Mouse (Mus musculus): ENCODE results near the gene Ftl1. TPM values are rescaled to one million over a fixed set of nuclear protein-coding genes. Genes with fewer than 3 reads are reported as not detected.
"Not testable (repeated sequence)": the region's sequence is repeated elsewhere in the genome, so short reads cannot be mapped to it uniquely, and the experiment has no call there.

Gene Ftl1
- 1,430 and 1,622 TPM in 2 replicates for total RNA-seq (2015; ENCODE audit: low replicate concordance)
- 705 and 987 TPM in 2 replicates for total RNA-seq (2017; ENCODE audit: low replicate concordance)

- peak; percentile 85 for ATAC-seq (replicated peaks; ENCODE audit: low FRiP score, poor library complexity, severe bottlenecking)
Measured at GRCm38 (mm10) chr7:45459564-45460140, at the start of gene Ftl1. Gene Ftl1, minus strand, starts transcription at chr7:45459884.

GRCm38 (mm10) chr7:45509181-45509882 lies 49.6 kb upstream of the Ftl1 start:
- peak; percentile 54 for ATAC-seq (replicated peaks; ENCODE audit: low FRiP score, poor library complexity, severe bottlenecking)

DNA sequence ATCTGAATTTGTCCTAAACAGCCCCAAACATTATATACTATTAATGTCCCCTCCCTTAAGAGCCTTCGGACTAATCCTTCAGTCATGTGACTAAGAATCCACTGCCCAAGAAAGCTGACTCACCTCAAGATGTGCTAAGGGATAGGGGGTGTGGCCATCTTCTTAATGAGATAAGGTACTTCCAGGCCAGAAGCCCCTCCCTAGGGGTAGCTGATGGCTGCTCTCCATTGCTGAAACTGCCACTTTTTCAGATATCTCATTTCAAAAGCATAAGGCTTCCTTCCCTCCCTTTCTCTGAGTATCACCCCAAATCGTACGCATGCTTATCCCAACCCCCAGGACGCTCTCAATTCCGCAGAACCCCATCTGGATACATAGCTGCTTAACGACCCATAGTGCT lies 48.9 kb upstream of the Ftl1 start:
- peak; percentile 76 for ATAC-seq (replicated peaks; ENCODE audit: low FRiP score, poor library complexity, severe bottlenecking)

DNA sequence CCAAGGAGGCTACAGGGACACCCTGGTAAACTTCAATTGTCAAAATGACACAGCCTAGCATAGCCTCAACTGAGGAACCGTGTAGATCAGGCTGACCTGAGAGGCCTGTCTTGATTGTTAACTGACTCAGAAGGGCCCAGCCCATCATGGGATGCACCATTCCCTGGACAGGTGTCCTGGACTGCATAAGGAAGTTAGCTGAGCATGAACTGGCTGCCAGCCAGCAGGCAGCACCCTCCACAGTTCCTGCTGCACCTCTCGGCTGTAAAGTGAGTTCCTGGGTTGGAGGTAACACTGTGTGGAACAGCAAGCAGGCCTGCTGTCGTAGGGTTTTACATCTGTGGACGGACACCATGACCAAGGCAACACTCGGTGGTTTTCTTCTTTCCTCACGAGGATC lies 47.9 kb upstream of the Ftl1 start:
- ATAC-seq (replicated peaks; ENCODE audit: low FRiP score, poor library complexity, severe bottlenecking): no peak

DNA sequence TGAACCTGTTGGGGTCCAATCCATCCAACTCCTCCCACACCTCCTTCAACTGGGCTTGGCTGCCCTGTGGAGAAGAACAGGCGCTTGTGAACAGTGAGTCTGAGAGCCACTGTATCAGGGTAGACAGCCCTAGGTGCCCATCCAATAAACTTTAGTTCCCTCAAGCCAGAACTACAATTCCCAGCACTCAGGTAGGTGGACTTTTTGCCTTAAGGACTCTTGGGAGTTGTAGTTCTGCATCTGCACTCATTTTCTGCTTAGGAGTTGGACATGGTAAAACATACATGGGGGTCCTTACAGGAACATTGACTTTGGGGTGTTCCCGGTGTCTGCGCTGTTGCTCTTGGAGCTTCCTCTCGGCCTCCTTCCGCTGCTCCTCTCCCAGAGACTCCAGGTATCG lies 38.7 kb upstream of the Ftl1 start:
- ATAC-seq (replicated peaks; ENCODE audit: low FRiP score, poor library complexity, severe bottlenecking): no peak

GRCm38 (mm10) chr7:45494548-45494947 lies 34.9 kb upstream of the Ftl1 start:
- no peak for ATAC-seq (replicated peaks; ENCODE audit: low FRiP score, poor library complexity, severe bottlenecking)

GRCm38 (mm10) chr7:45492951-45493350 lies 33.3 kb upstream of the Ftl1 start:
- ATAC-seq (replicated peaks; ENCODE audit: low FRiP score, poor library complexity, severe bottlenecking): no peak

- no peak for ATAC-seq (replicated peaks; ENCODE audit: low FRiP score, poor library complexity, severe bottlenecking)
Measured at GRCm38 (mm10) chr7:45492225-45492844, 32.7 kb upstream of the Ftl1 start.

GRCm38 (mm10) chr7:45491264-45491663 lies 31.6 kb upstream of the Ftl1 start:
- 0 out of 2 replicates have a peak, but pooled peaks have one; percentile 26 for ATAC-seq (replicated peaks; ENCODE audit: low FRiP score, poor library complexity, severe bottlenecking)

DNA sequence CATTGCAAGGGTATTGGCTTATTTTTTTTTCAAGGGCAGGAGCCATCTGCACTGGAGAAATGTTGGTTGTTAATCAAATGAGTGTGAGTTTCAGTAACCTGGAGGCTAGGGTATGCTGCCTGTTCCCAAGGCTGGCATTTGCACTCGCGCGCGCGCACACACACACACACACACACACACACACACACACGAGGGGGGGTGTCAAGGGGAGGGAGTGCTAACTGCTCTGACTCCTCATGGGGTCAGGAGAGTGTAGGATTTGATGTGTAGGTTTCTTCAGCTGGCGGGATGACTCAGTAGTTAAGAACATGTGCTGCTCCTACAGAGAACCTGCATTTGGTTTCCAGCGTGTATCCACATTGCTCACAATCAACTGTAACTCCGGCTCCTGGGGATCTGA lies 31.1 kb upstream of the Ftl1 start:
- peak; percentile 45; the same call in 1 of the 2 replicates for ATAC-seq (replicated peaks; ENCODE audit: low FRiP score, poor library complexity, severe bottlenecking)

DNA sequence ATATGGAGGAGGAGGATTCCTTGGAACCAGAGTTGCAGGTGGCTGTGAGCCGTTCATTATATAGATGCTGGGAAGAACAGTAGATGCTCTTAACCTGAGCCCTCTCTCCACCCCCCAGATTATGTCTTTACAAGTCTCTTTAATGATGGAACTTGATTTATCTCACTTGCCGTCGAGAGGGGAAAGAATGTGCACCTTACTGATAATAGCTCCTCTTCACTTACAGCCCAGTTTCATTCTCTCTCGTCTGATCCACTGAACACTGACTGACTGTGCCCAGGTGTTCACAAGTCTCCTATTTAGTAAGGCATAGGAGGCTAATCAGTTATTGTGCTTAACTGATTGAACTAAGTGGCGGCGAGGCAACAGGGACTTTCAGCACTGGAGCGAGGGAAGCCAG lies 29.9 kb upstream of the Ftl1 start:
- 0 out of 2 replicates have a peak, but pooled peaks have one; percentile 5 for ATAC-seq (replicated peaks; ENCODE audit: low FRiP score, poor library complexity, severe bottlenecking)

DNA sequence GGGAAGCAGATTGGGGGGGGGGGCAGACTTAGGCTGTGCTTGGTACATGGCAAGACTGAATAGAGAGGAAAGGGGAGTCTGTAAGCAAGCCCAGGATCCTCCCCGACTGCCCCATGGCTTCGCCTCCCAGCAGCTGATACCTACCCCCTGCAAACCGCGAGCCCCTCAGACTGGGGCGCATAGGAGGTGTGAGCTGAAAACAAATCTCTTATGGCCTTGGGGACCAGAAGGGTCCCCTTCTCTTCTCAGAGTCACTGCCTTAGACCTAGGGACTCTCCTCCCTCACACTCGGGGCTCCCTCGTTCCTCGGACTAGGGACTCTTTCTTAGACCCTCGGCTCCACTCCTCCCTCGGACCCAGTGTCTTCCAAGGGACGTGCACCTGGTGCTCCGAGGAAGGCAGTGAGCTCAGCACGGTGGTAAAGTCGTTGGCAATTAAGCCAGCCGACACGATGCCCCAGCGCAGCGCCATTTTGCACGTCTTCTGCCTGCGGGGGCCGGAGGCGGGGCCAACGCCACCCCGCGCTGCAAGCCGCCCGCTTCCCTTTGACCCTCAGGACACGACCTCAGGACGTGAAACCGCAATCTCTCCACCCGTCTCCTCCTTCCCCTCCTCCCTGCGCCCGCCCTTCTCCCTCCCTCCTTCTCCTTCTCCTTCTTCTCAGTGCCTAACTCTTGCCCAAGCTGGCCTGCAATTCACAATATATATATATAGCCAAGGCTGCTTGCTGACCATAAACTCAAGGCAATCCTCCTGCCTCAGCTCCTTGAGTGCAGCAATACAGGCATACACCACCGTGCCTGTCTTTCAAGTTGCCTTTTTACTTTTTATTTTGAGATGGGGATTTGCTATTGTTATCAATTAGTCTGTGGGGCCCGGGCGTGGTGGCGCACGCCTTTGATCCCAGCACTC lies 28.9 kb upstream of the Ftl1 start, which contains the start of gene Dhdh:
TSS of gene Dhdh (minus strand) at position 513 of the 912 bp plus-strand sequence.
- peak; percentile 59 for ATAC-seq (replicated peaks; ENCODE audit: low FRiP score, poor library complexity, severe bottlenecking)

DNA sequence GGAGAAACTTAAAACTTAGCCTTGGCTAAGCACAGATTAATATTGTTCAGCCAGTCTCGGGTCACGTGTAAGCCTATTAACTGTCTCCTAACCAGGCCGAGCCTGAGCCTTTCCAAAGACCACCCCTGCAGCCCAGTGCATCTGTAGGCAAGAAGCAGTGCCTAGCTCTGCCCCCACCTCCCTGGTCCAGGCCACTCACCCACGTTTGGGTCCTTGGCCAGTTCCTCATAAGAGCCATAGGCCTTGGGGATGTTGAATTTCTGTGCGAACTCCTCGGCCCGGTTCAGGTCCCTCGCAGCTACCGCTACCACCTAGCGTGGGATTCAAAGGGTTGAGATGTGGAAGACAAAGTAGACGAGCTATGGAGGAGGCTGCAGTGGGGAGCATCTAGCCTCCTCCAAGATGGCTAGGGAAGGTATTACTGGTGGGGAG lies 28.2 kb upstream of the Ftl1 start:
- no peak for ATAC-seq (replicated peaks; ENCODE audit: low FRiP score, poor library complexity, severe bottlenecking)

GRCm38 (mm10) chr7:45486761-45487415 lies 27.2 kb upstream of the Ftl1 start, which contains the start of gene Gm45808:
Gene Gm45808, minus strand, starts transcription at chr7:45486811.
- ATAC-seq (replicated peaks; ENCODE audit: low FRiP score, poor library complexity, severe bottlenecking): no peak

DNA sequence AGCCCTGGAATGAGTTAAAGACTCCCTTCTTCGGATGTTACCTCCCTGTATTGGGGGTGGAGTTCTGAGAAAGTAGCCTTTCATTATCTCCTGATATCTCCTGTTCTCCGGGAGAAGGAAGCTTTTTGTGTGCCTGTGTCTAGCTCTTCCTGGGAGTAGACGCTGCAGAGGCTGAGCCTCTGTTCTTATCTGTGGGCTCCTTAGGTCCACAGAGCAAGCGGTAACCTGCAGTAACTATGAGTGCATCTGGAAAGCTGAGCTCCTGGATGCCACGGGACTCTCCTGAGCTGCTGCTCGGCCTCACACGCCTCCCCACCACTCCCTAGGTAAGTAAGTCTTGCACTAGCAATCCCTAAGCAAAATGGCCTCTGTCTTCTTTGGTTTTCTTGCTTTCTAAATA lies 26.5 kb upstream of the Ftl1 start:
- ATAC-seq (replicated peaks; ENCODE audit: low FRiP score, poor library complexity, severe bottlenecking): no peak

GRCm38 (mm10) chr7:45484985-45485384 lies 25.3 kb upstream of the Ftl1 start:
- not testable (repeated sequence) for ATAC-seq (replicated peaks; ENCODE audit: low FRiP score, poor library complexity, severe bottlenecking)

- ATAC-seq (replicated peaks; ENCODE audit: low FRiP score, poor library complexity, severe bottlenecking): no peak
Measured at GRCm38 (mm10) chr7:45482166-45482565, 22.5 kb upstream of the Ftl1 start.

- ATAC-seq (replicated peaks; ENCODE audit: low FRiP score, poor library complexity, severe bottlenecking): peak; percentile 79
Measured at GRCm38 (mm10) chr7:45481374-45481927, 21.8 kb upstream of the Ftl1 start, which contains the start of gene Tulp2. Gene Tulp2, plus strand, starts transcription at chr7:45481877.

DNA sequence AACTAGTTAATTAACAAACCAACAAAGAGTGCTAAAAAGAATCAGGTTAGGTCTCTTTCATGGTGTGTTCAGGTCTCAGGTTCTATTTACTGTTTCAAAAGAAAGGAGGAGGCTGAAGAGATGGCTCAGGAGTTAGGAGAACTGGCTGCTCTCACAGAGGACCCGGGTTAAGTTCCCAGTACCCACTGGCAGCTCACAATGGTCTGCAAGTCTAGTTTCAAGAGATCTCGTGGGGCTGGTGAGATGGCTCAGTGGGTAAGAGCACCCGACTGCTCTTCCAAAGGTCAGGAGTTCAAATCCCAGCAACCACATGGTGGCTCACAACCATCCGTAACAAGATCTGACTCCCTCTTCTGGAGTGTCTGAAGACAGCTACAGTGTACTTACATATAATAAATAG lies 20.6 kb upstream of the Ftl1 start:
- not testable (repeated sequence) for ATAC-seq (replicated peaks; ENCODE audit: low FRiP score, poor library complexity, severe bottlenecking)

All from erythroblast, adult 5-6 weeks (primary cell).